Mouse (Mus musculus) gastrocnemius, postnatal 36 days (tissue): Measurements from ENCODE around the gene Cyb5rl. TPM values are rescaled to one million over a fixed set of nuclear protein-coding genes. Genes with fewer than 3 reads are reported as not detected.

Source experiments
- DNase-seq, 2 experiments: peaks; one replicate each; pipeline ENCODE4 v3.0.0; 2022
- intact Hi-C: fragments of 180-260 bp; cut with DNase I; formaldehyde crosslinking; loops from one replicate; pipeline ENCODE4 v1.15.1; 2025
- total RNA-seq, 2 experiments: library from RNA; stranded (reverse); gene quantifications; 2 replicates each; pipeline ENCODE4 v1.2.3; 2021

The Cyb5rl gene
- total RNA-seq, 2 experiments from 2014 or later = 15.3 to 17.7 TPM

GRCm38 (mm10) chr4:107058346-107058745 is 8.4 kb upstream of the Cyb5rl start:
- no peak for DNase-seq
- intact Hi-C loops = no loop called here

- no peak for DNase-seq
- intact Hi-C loops = no loop called here
Measured at GRCm38 (mm10) chr4:107058781-107059180, 8.0 kb upstream of the Cyb5rl start.

GRCm38 (mm10) chr4:107061560-107061959 is 5.2 kb upstream of the Cyb5rl start:
- intact Hi-C loops = no loop called here
- no peak for DNase-seq

GRCm38 (mm10) chr4:107063214-107063613 is 3.6 kb upstream of the Cyb5rl start:
- intact Hi-C loops = no loop called here

GRCm38 (mm10) chr4:107064394-107065098 is 2.2 kb upstream of the Cyb5rl start:
- DNase-seq = no peak
- intact Hi-C loops = loop anchor here (5.0 kb wide), 2 partner anchors 47 to 157 kb away; no protein-coding TSS in a partner anchor

More at GRCm38 (mm10) chr4:107063214-107063613, 3.6 kb upstream of the Cyb5rl start:
- DNase-seq = no peak

GRCm38 (mm10) chr4:107067151-107067840 is 508 bp downstream of the Cyb5rl start:
- DNase-seq = no peak
- intact Hi-C loops = loop anchor here (5.0 kb wide), 2 partner anchors 50 to 160 kb away; no protein-coding TSS in a partner anchor

- no peak for DNase-seq
- intact Hi-C loops = no loop called here
Measured at GRCm38 (mm10) chr4:107072343-107072742, 5.6 kb downstream of the Cyb5rl start.

GRCm38 (mm10) chr4:107075456-107075855 is 8.7 kb downstream of the Cyb5rl start:
- DNase-seq = no peak
- intact Hi-C loops = no loop called here

- DNase-seq = no peak
- intact Hi-C loops = no loop called here
Measured at GRCm38 (mm10) chr4:107078894-107079293, 12.1 kb downstream of the Cyb5rl start.

GRCm38 (mm10) chr4:107079716-107080115 is 12.9 kb downstream of the Cyb5rl start:
- DNase-seq = no peak
- intact Hi-C loops = no loop called here

- no peak for DNase-seq
- intact Hi-C loops = no loop called here
Measured at GRCm38 (mm10) chr4:107082185-107082584, 15.4 kb downstream of the Cyb5rl start.

- intact Hi-C loops = no loop called here
- DNase-seq = no peak
Measured at GRCm38 (mm10) chr4:107083126-107083525, 16.3 kb downstream of the Cyb5rl start.

- no peak for DNase-seq
- intact Hi-C loops = no loop called here
Measured at GRCm38 (mm10) chr4:107084343-107084742, 17.6 kb downstream of the Cyb5rl start.

GRCm38 (mm10) chr4:107084858-107085257 is 18.1 kb downstream of the Cyb5rl start:
- no peak for DNase-seq
- intact Hi-C loops = no loop called here

GRCm38 (mm10) chr4:107091696-107092095 is 24.9 kb downstream of the Cyb5rl start:
- intact Hi-C loops = no loop called here
- no peak for DNase-seq

GRCm38 (mm10) chr4:107094484-107095187 is 27.8 kb downstream of the Cyb5rl start:
- intact Hi-C loops = no loop called here
- DNase-seq = no peak

- DNase-seq = no peak
Measured at GRCm38 (mm10) chr4:107096043-107096442, 29.3 kb downstream of the Cyb5rl start.

GRCm38 (mm10) chr4:107096841-107097373 is 30.1 kb downstream of the Cyb5rl start, which contains the start of gene Cdcp2:
Cdcp2 (plus strand) TSS chr4:107096891.
- no peak for DNase-seq
- intact Hi-C loops = no loop called here

More at GRCm38 (mm10) chr4:107096043-107096442, 29.3 kb downstream of the Cyb5rl start:
- intact Hi-C loops = no loop called here

GRCm38 (mm10) chr4:107097871-107098270 is 31.1 kb downstream of the Cyb5rl start:
- intact Hi-C loops = no loop called here
- DNase-seq = no peak

GRCm38 (mm10) chr4:107098375-107098774 is 31.6 kb downstream of the Cyb5rl start:
- no peak for DNase-seq
- intact Hi-C loops = no loop called here
